Mouse (Mus musculus) left cerebral cortex, adult 6 months (tissue): ENCODE data around the gene 5031410I06Rik. TPM values are rescaled to one million over a fixed set of nuclear protein-coding genes. Genes with fewer than 3 reads are reported as not detected.

ENCODE experiments used
- long read RNA-seq, 2 experiments: library from polyadenylated mRNA; unstranded; transcript quantifications; one replicate each; pipeline ENCODE4 v2.0.0; 2019 to 2020
- polyA plus RNA-seq: library from polyadenylated mRNA; unstranded; fragments of <200 nt; fragmentation: Nextera tagmentation; gene quantifications from 2 replicates; pipeline ENCODE4 v1.2.3, GENCODE M21; 2021

5031410I06Rik gene
- polyA plus RNA-seq: 0.06 TPM in 1 of 2 replicates, not detected in the other
- long read RNA-seq, experiment 1: 0 reads
- long read RNA-seq, experiment 2: 0 reads

GRCm38 (mm10) chr5:26105262-26105661 is at the start of gene 5031410I06Rik:
Gene 5031410I06Rik, minus strand, starts transcription at chr5:26105362.

GRCm38 (mm10) chr5:26121321-26121720 is 16.2 kb upstream of the 5031410I06Rik start, which contains the start of gene Gm10220:
Gene Gm10220, minus strand, starts transcription at chr5:26121421.

GRCm38 (mm10) chr5:26089191-26089590 is 16.0 kb downstream of the 5031410I06Rik start, which contains the start of gene Gm10471:
Gene Gm10471, minus strand, starts transcription at chr5:26089291.

GRCm38 (mm10) chr5:26058481-26058880 is 46.7 kb downstream of the 5031410I06Rik start, which contains the start of gene Gm7347:
Gene Gm7347, minus strand, starts transcription at chr5:26058581.

Other genes starting within 250 kb of the 5031410I06Rik start
- gene Gm21663, start 163.0 kb downstream of the 5031410I06Rik start, polyA plus RNA-seq: not detected in 2 replicates
- 0.05 TPM in 1 of 2 replicates, not detected in the other for gene Gm21671, start 150.9 kb downstream of the 5031410I06Rik start, polyA plus RNA-seq
- 0.09 TPM in 1 of 2 replicates, not detected in the other for gene Gm21680, start 132.7 kb downstream of the 5031410I06Rik start, polyA plus RNA-seq
- 0.09 TPM in 1 of 2 replicates, not detected in the other for gene Gm21698, start 116.7 kb downstream of the 5031410I06Rik start, polyA plus RNA-seq
- gene Gm1979, start 100.6 kb downstream of the 5031410I06Rik start, polyA plus RNA-seq: 0.06 TPM in 1 of 2 replicates, not detected in the other
- 0.10 TPM in 1 of 2 replicates, not detected in the other for gene Gm5862, start 82.4 kb downstream of the 5031410I06Rik start, polyA plus RNA-seq
- 0.06 and 0.18 TPM in 2 replicates for gene Speer4a, start 65.8 kb downstream of the 5031410I06Rik start, polyA plus RNA-seq
- gene Gm7347, start 46.8 kb downstream of the 5031410I06Rik start, polyA plus RNA-seq: not detected in 2 replicates
- not detected in 2 replicates for gene Gm10471, start 16.1 kb downstream of the 5031410I06Rik start, polyA plus RNA-seq
- gene Gm10220, start 16.1 kb upstream of the 5031410I06Rik start, polyA plus RNA-seq: not detected in 2 replicates
- gene Gm7361, start 152.3 kb upstream of the 5031410I06Rik start, polyA plus RNA-seq: not detected in 2 replicates